Mouse (Mus musculus) forebrain, embryonic 11.5 days (tissue): ENCODE measurements around the gene Ank3. TPM values are rescaled to one million over a fixed set of nuclear protein-coding genes. Genes with fewer than 3 reads are reported as not detected.

ENCODE experiments used
- ATAC-seq: fragments of 200-750 bp; cut with Nextera tagmentation; replicated peaks from 2 replicates; pipeline ENCODE4 v1.8.0; 2017; ENCODE audit warnings: moderate TSS enrichment; ENCODE audit not compliant: low FRiP score
- DNase-seq: peaks from one replicate; pipeline ENCODE4 v3.0.0-alpha.2; 2017; ENCODE audit warnings: low spot score
- H3K27ac ChIP-seq: fragments of 300-500 bp; sonication (generic); 2 replicates; pipeline ENCODE4 v1.5.1; 2014; ENCODE audit warnings: low read depth, low read length
- H3K27me3 ChIP-seq: fragments of 300-500 bp; sonication (generic); 2 replicates; pipeline ENCODE4 v1.6.1; 2014; ENCODE audit warnings: mild to moderate bottlenecking, low read length, mixed read lengths; ENCODE audit not compliant: control insufficient read depth, insufficient read depth
- H3K36me3 ChIP-seq: fragments of 300-500 bp; sonication (generic); 2 replicates; pipeline ENCODE4 v1.6.1; 2014; ENCODE audit warnings: mild to moderate bottlenecking, low read length, moderate library complexity, mixed read lengths; ENCODE audit not compliant: control insufficient read depth, insufficient read depth
- H3K4me1 ChIP-seq: fragments of 300-500 bp; sonication (generic); replicated peaks from 2 replicates; pipeline ENCODE4 v1.6.1; 2014; ENCODE audit warnings: low read length, mixed read lengths; ENCODE audit not compliant: control insufficient read depth, insufficient read depth
- H3K4me2 ChIP-seq: fragments of 300-500 bp; sonication (generic); 2 replicates; pipeline ENCODE4 v1.6.1; 2014; ENCODE audit warnings: low read depth, mild to moderate bottlenecking, low read length, moderate library complexity, mixed read lengths; ENCODE audit not compliant: severe bottlenecking
- H3K4me3 ChIP-seq: fragments of 300-500 bp; sonication (generic); 2 replicates; pipeline ENCODE4 v1.5.1; 2014; ENCODE audit warnings: low read depth, low read length
- H3K9ac ChIP-seq: fragments of 300-500 bp; sonication (generic); 2 replicates; pipeline ENCODE4 v1.6.1; 2014; ENCODE audit warnings: low read length
- H3K9me3 ChIP-seq: fragments of 300-500 bp; sonication (generic); 2 replicates; pipeline ENCODE4 v1.6.1; 2016; ENCODE audit warnings: low read length, mixed read lengths; ENCODE audit not compliant: control insufficient read depth
- WGBS: fragments of 180-500 bp; shearing (Covaris S2); extraction: QIAGEN DNeasy Blood & Tissue Kit; methylation state at CpG from one replicate; pipeline ENCODE4 v1.1.7; 2014; 5-methylcytosine and 5-hydroxymethylcytosine counted together
- polyA plus RNA-seq: library from polyadenylated mRNA; unstranded; fragments of >200 nt; fragmentation: Nextera tagmentation; extraction: Ambion mirVana; gene quantifications from 2 replicates; pipeline ENCODE4 v1.2.1, GENCODE M21; 2014

The Ank3 gene
- polyA plus RNA-seq, 1 experiment from 2014 or later, result 44.5 TPM

DNA sequence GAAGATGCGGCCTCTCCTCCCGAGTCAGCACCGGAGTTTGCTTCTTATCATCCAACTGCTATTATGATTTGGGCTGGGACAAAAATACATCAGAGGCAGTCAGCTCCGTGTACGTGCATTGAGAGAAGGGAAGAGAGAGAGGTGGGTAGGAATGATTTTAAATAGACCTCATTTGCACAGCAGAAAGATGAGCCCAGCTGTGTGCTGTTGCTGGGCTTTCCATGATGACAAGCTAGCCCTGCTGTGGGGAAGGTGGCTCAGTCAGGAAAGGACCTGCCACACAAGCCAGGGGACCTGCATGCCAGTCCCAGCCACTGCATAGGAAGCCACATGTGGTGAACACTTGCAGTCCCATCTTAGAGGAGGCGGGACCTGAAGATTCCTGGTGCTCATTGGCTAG is 245.4 kb downstream of the Ank3 start:
- Histone ChIP-seq H3K9me3 (no peaks in the 10 kb centered on the region), H3K4me3 (no peak overlapping the region), H3K27me3 (no peaks in the 10 kb centered on the region), H3K27ac (no peak overlapping the region), H3K4me2 (no peak overlapping the region), H3K9ac (no peak overlapping the region), H3K36me3 (no peaks in the 10 kb centered on the region), H3K4me1 (no peaks in the 10 kb centered on the region)
- no peak for DNase-seq
- WGBS, result 90% methylated on average over 6 of the region's 6 CpGs
- ATAC-seq, result no peak

DNA sequence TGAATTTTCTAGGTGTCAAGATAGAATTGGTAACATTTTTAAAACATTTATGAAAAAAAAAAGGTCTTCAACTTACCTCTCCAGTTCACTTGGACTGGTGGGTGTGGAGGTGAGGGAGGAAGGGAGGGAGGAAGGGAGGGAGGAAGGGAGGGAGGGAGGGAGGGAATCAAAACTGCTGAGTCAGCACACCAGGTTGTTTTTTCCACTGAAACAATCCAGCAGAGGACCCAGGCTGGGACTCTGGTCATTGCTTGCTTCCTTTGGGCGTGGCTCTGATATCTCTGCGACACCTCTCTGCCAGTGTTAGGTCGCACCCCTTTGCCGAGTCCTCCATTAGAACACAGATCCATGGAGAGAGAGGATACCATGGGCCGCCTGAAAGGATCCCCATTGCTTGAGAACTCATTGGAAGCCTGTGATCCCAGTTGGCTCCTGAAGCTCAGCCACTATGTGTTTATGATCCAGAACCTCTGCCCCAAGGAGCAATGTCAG is 246.8 kb downstream of the Ank3 start:
- H3K4me1 ChIP-seq, result no peaks in the 10 kb centered on the region
- H3K27me3 ChIP-seq, result no peaks in the 10 kb centered on the region
- no peaks in the 10 kb centered on the region for H3K9me3 ChIP-seq
- no peak overlapping the region for H3K27ac ChIP-seq
- no peak overlapping the region for H3K4me3 ChIP-seq
- no peak for DNase-seq
- no peak for ATAC-seq
- WGBS, result 91% methylated on average over 5 of the region's 5 CpGs
- no peaks in the 10 kb centered on the region for H3K36me3 ChIP-seq
- no peak overlapping the region for H3K9ac ChIP-seq
- no peak overlapping the region for H3K4me2 ChIP-seq

DNA sequence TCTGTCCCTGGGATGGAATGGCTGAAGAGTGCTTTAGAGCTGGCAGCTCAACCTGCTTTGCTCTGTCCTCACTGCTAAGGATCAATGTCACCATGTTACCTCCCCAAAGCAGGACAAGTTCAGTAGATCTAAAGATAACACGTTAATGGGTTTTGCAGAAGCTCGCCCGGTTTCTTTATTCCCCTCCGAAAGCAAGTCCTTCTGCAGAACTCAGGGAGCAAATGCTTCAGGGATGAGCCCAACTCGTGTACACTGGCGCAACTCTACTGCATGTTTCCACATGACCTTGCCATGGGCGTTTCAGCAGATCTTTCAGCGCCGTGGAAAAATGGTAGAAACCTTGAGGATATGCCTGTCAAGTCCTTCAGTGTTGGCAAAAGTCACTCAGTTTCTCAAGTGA is 247.4 kb downstream of the Ank3 start:
- no peaks in the 10 kb centered on the region for H3K9me3 ChIP-seq
- ATAC-seq (no peak), DNase-seq (no peak)
- H3K27me3 ChIP-seq, result no peaks in the 10 kb centered on the region
- no peaks in the 10 kb centered on the region for H3K4me1 ChIP-seq
- no peak overlapping the region for H3K4me3 ChIP-seq
- H3K9ac ChIP-seq, result no peak overlapping the region
- no peak overlapping the region for H3K4me2 ChIP-seq
- 92% methylated on average over 9 of the region's 9 CpGs for WGBS
- no peak overlapping the region for H3K27ac ChIP-seq
- H3K36me3 ChIP-seq, result no peaks in the 10 kb centered on the region

DNA sequence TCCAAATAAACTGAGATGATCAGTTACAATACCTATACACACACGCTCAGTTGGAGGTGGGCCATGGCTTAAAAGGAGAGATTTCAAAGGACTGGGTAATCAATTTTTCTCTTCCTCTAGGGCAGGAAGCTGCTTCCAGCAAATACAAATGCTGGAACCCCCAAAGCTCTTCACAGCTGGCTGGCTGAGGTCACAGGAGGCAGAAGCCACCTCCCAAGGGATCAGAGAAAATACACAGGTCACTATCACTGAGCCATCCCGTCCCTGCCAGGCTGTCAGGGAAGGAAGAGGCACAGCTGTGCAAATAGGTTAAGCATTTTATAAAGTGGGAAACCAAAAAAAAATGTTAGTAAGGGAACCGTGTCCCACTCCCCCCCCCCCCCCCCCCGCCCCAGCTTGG is 251.5 kb downstream of the Ank3 start:
- Histone ChIP-seq H3K9ac (no peak overlapping the region), H3K9me3 (no peaks in the 10 kb centered on the region), H3K27me3 (no peaks in the 10 kb centered on the region), H3K36me3 (no peaks in the 10 kb centered on the region), H3K4me3 (no peak overlapping the region), H3K27ac (no peak overlapping the region), H3K4me1 (no peaks in the 10 kb centered on the region), H3K4me2 (no peak overlapping the region)
- DNase-seq (no peak), ATAC-seq (no peak)
- 67% methylated on average over 3 of the region's 4 CpGs for WGBS

DNA sequence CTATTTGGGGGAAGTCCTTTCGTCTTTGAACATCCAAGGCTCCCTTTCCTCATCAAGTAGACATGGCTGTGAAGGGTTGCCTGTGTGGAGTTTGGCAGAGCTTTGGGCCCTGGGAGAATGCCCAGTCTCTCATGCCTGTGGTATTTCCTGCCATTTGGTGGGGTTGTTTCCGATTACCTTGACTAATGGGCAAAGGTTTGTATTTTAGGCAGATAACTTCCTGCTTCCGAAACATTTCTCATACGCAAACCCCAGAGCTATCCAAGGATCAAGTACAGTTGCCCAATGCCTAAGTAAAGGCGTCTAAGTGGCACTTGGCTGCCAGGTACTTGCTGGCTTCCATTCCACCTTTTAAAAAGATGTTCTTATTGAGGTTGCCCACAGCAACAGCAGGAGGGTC is 254.1 kb downstream of the Ank3 start:
- 82% methylated on average over 5 of the region's 5 CpGs for WGBS
- ATAC-seq, result no peak
- Histone ChIP-seq H3K27me3 (no peaks in the 10 kb centered on the region), H3K9ac (no peak overlapping the region), H3K27ac (no peak overlapping the region), H3K4me1 (no peaks in the 10 kb centered on the region), H3K4me2 (no peak overlapping the region), H3K4me3 (no peak overlapping the region), H3K9me3 (no peaks in the 10 kb centered on the region), H3K36me3 (no peaks in the 10 kb centered on the region)
- DNase-seq, result no peak

DNA sequence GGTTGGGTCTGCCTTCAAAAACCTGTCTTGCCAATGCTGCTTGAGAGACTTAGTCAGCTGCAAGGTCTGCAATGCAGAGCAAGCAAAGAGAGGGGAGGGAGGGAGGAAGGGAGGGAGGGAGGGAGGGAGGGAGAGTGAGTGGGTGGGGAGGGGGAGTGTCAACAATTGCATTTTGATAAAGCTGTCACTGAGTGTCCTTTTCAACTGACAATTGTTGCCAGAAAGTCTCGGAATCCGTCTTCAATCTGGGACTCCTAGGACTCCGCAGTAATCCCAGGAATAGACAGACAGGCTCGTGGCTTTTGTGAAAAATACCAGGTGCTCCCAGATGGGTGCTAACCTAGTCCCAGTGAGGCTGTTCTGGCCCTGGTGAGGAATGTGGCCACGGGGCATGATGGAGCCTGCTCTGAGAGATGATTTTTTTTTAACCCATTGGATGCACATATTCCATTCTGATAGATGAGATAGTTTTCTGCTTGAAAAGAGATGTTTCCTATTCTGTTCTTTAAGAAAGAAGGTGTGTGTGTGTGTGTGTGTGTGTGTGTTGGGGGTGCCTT is 254.6 kb downstream of the Ank3 start:
- no peaks in the 10 kb centered on the region for H3K27me3 ChIP-seq
- H3K27ac ChIP-seq, result no peak overlapping the region
- DNase-seq (no peak), ATAC-seq (no peak)
- H3K9me3 ChIP-seq, result no peaks in the 10 kb centered on the region
- no peak overlapping the region for H3K4me3 ChIP-seq
- no peak overlapping the region for H3K9ac ChIP-seq
- WGBS, result 37% methylated on average over 5 of the region's 5 CpGs
- H3K4me2 ChIP-seq, result no peak overlapping the region
- H3K4me1 ChIP-seq, result no peaks in the 10 kb centered on the region
- H3K36me3 ChIP-seq, result no peaks in the 10 kb centered on the region

DNA sequence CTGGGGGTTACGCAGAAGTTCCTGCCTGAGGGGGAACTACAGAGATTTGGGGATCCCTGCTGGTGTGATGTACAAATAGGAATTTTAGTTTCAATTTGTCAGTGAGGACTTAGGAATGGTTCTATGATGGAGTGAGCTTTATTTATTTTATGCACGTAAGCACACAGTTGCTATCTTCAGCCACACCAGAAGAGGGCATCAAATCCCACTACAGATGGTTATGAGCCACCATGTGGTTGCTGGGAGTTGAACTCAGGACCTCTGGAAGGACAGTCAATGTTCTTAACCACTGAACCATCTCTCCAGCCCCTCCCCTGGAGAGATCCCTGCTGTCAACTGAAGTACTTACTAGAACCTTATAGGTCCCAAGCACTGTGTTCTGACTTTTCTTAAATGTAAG is 255.6 kb downstream of the Ank3 start:
- Histone ChIP-seq H3K27me3 (no peaks in the 10 kb centered on the region), H3K9me3 (no peaks in the 10 kb centered on the region), H3K9ac (no peak overlapping the region), H3K36me3 (no peaks in the 10 kb centered on the region), H3K27ac (no peak overlapping the region), H3K4me3 (no peak overlapping the region), H3K4me1 (no peaks in the 10 kb centered on the region), H3K4me2 (no peak overlapping the region)
- ATAC-seq (no peak), DNase-seq (no peak)
- 82% methylated on average over 2 of the region's 2 CpGs for WGBS

DNA sequence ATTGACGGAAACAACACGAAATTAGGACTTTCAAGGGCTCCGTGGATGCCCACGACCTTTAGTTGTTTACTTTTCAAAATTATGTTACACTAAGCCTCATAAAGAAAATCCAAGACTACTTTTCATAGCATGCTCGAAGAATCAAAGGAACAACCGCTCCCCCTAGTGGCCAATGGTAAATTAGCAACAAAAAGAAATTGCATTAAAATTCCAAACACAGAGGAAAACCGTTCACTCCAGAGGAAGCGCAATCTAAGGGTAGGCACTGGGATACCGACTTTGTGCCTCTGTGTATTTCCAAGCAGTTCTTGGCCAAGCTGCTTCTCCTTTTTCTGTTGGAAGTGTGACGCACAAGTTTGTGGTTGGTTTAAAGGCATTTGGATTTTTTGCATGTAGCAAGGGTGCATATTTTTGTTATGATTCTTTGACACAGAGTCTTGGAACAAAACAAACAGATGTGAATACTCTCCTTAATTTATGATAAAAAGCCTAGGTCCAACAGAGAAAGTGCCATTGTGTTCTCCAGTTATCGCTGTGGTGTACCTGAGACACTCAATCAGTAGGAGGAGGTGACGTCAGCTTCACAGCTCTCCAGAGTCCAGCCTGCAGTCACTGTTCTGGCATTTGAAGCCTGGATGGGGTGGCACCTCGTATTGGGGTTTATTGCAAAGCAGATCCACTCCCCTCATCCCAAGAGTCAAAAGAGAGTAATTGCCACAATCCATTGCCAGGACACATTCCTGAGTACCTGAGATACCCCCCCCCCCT is 256.5 kb downstream of the Ank3 start:
- DNase-seq (no peak), ATAC-seq (0 out of 2 replicates have a peak, but pooled peaks have one; percentile 46)
- no peaks in the 10 kb centered on the region for H3K9me3 ChIP-seq
- H3K4me2 ChIP-seq, result no peak overlapping the region
- no peaks in the 10 kb centered on the region for H3K4me1 ChIP-seq
- H3K9ac ChIP-seq, result no peak overlapping the region
- no peaks in the 10 kb centered on the region for H3K36me3 ChIP-seq
- H3K27ac ChIP-seq, result no peak overlapping the region
- no peak overlapping the region for H3K4me3 ChIP-seq
- WGBS, result 24% methylated on average over 13 of the region's 13 CpGs
- no peaks in the 10 kb centered on the region for H3K27me3 ChIP-seq

DNA sequence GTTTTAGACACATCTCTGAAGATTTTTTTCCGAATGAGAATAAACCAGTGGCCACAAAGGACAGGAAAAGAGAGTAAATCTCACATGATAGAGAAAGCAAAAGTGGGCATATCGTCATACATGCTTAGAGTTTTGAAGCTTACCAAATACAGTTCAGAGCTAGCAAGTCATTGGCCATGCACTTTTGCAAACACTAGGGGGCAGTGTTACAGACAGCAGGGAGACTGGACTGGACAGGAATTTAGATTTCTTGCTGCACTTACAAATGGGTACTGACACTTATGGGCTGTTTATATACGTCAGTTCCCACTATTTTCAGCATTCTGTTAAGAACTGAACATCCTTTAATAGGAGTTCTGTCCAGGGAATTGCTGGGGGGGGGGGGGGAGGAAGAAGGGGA is 257.7 kb downstream of the Ank3 start:
- Histone ChIP-seq H3K9me3 (no peaks in the 10 kb centered on the region), H3K4me1 (no peaks in the 10 kb centered on the region), H3K4me2 (no peak overlapping the region), H3K9ac (no peak overlapping the region), H3K27ac (no peak overlapping the region), H3K36me3 (no peaks in the 10 kb centered on the region), H3K27me3 (no peaks in the 10 kb centered on the region), H3K4me3 (no peak overlapping the region)
- 25% methylated on average over 3 of the region's 3 CpGs for WGBS
- ATAC-seq (0 out of 2 replicates have a peak, but pooled peaks have one; percentile 11), DNase-seq (peak; percentile 60)
